Mouse (Mus musculus) testis, adult 2 months (tissue): Measurements from ENCODE around the gene Becn1.

Experiments
- CTCF ChIP-seq: fragments of 200-500 bp; IDR thresholded peaks from 2 replicates; pipeline ENCODE4 v1.5.1; 2012; ENCODE audit warnings: low read depth, mild to moderate bottlenecking, inconsistent platforms, low read length, moderate library complexity; ENCODE audit not compliant: control insufficient read depth, insufficient read depth, insufficient replicate concordance
- POLR2A ChIP-seq: fragments of 200-500 bp; IDR thresholded peaks from 2 replicates; pipeline ENCODE4 v1.6.1; 2012; ENCODE audit warnings: low read depth, mild to moderate bottlenecking, inconsistent platforms, low read length, moderate library complexity; ENCODE audit not compliant: control insufficient read depth

GRCm38 (mm10) chr11:101277381-101278222 is 24.5 kb downstream of the Becn1 start:
- no peak for TF ChIP-seq CTCF
- TF ChIP-seq POLR2A = no peak
